Mouse (Mus musculus): ENCODE measurements around the gene Cdk14. TPM values are rescaled to one million over a fixed set of nuclear protein-coding genes. Genes with fewer than 3 reads are reported as not detected.

Cdk14 gene
- total RNA-seq, 2 experiments from 2014 or later, result 0.11 to 0.23 TPM

GRCm38 (mm10) chr5:5134143-5134904 is 285.8 kb downstream of the Cdk14 start:
- no peak for ATAC-seq (replicated peaks; ENCODE audit: low FRiP score, low TSS enrichment, poor library complexity, severe bottlenecking)

- no peak for ATAC-seq (replicated peaks; ENCODE audit: low FRiP score, low TSS enrichment, poor library complexity, severe bottlenecking)
Observed at GRCm38 (mm10) chr5:5128852-5129251, 291.3 kb downstream of the Cdk14 start.

DNA sequence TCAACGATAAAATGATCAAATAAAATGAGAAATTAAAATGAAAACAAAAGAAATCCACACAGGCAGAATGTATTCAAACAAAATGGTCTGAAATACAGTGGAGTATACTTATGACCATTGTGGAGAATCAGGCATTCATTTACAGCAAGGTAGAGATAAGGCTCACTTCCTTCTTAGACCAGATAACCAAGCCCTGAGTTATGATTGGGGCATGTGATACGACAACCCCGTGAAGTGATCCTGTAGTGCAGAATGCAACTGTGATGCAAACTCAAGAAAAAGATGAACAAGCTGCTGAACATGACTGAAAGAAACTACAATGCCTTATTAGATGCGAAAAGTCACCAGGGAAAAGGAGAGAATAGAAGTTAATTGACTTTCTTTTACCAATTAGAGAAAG is 295.5 kb downstream of the Cdk14 start:
- ATAC-seq (replicated peaks; ENCODE audit: low FRiP score, low TSS enrichment, poor library complexity, severe bottlenecking), result no peak

GRCm38 (mm10) chr5:5116775-5117522 is 303.2 kb downstream of the Cdk14 start:
- no peak for ATAC-seq (replicated peaks; ENCODE audit: low FRiP score, low TSS enrichment, poor library complexity, severe bottlenecking)

GRCm38 (mm10) chr5:5115546-5115945 is 304.6 kb downstream of the Cdk14 start:
- no peak for ATAC-seq (replicated peaks; ENCODE audit: low FRiP score, low TSS enrichment, poor library complexity, severe bottlenecking)

- no peak for ATAC-seq (replicated peaks; ENCODE audit: low FRiP score, low TSS enrichment, poor library complexity, severe bottlenecking)
Observed at GRCm38 (mm10) chr5:5109621-5110020, 310.5 kb downstream of the Cdk14 start.

DNA sequence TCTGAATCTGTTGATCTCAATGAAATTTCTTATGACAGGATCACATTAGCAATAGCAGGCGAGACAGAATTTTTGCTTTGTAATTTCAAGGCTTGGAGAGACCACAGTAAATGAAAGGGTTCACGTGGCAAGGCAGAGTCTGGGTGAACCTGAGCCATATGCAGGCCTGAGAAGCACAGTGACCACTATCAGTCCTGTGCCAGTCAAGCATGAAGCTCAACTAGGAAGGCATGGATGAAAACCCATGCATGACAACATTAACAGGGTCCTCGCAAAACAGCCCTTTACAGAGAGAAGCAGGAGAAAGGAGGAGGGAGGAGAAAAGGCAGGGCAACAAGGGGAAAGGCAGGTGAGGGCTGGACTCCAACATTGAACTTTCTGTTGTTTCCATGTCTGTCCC is 311.1 kb downstream of the Cdk14 start:
- no peak for ATAC-seq (replicated peaks; ENCODE audit: low FRiP score, low TSS enrichment, poor library complexity, severe bottlenecking)

- no peak for ATAC-seq (replicated peaks; ENCODE audit: low FRiP score, low TSS enrichment, poor library complexity, severe bottlenecking)
Observed at GRCm38 (mm10) chr5:5096248-5096915, 323.7 kb downstream of the Cdk14 start.

DNA sequence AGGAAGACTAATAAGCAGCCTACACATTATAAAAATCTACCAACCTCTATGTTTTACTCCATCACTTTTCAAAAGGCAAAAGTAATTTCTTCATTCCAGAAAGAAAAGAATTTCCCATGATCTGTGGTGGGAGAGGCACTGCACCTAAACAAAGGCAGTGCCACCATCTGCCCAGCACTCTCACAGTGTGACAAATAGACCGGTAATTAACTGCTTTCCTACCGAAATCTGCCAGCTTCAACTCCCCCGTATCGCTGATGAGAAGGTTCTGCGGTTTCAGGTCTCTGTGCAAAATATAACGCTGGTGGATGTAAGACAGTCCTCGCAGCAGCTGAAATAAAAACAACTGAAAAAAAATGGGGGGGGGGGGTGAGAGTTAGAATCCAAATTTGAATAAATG is 327.4 kb downstream of the Cdk14 start:
- ATAC-seq (replicated peaks; ENCODE audit: low FRiP score, low TSS enrichment, poor library complexity, severe bottlenecking), result no peak

DNA sequence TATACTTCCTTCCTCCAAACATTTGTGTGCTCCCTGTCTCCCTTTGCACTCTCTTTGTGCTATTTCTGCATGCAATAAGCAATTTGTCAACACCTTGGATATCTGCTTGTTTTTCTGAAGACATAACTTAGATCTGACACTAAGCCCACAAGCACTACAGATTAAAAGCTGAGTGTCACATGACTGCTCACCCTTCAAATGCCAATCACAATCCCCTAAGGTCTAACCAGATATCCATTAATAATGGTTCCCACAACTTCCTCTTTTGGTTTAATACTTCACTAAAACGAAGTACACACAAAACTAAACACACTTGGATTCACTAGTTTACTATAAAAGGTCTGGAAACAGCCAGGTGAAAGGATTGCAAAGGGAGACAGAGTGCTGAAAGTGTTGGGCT is 348.6 kb downstream of the Cdk14 start:
- ATAC-seq (replicated peaks; ENCODE audit: low FRiP score, low TSS enrichment, poor library complexity, severe bottlenecking), result no peak

GRCm38 (mm10) chr5:5064686-5065085 is 355.4 kb downstream of the Cdk14 start:
- ATAC-seq (replicated peaks; ENCODE audit: low FRiP score, low TSS enrichment, poor library complexity, severe bottlenecking), result no peak

DNA sequence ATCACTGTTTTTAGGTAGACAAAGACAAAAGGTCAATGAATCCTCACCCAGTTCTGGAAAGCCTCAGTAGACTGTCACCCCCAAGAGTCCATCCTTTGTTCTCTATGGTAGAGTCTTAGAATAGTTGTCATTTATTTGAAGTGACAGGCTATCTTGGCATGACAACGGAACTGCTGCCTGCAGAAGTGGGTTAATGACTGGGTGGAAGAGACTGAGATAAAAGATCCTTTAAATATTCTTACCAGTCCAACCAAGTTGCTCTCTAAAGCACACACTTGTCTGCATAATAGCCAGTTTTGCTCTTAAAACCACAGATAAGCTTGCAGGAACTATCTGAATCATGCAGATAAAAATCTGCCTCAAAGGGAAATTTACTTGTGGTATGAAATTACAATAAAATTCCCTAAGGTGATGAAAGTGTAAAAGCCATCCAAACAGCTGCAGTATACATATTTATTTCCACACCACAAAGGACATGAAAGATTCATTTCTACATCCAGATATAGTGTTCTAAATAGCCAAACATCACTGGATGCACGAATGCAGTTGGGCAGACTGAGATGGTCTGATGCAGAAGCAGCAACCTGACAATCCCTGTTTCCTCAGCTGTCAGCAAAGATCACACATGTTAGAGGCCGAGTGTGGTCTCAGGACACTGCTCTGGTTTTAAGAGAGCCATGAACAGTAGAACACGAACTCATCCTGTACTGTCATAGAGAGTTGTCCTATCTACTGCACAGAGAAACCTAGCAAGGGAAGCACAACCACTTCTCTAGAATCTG is 363.8 kb downstream of the Cdk14 start:
- 0 out of 2 replicates have a peak, but pooled peaks have one; percentile 14 for ATAC-seq (replicated peaks; ENCODE audit: low FRiP score, low TSS enrichment, poor library complexity, severe bottlenecking)

DNA sequence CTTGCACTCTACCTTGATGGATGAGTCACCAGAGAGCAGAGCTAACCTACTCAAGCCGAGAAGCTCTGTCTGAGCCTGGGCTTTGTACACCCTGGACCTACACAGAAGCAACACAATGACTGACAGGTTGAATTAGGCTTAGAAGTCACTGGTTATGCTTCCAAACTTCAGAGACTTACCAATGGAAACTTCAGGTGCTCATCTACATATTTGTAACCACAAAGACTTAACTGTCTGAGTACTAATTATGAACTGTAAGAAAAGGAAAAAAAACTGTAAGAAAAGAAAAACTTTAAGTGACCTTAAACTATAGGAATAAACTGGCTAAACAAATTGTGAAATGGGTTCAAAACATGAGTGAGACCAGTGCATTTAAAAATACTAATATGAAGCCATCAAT is 364.6 kb downstream of the Cdk14 start:
- no peak for ATAC-seq (replicated peaks; ENCODE audit: low FRiP score, low TSS enrichment, poor library complexity, severe bottlenecking)

GRCm38 (mm10) chr5:5054270-5054669 is 365.8 kb downstream of the Cdk14 start:
- no peak for ATAC-seq (replicated peaks; ENCODE audit: low FRiP score, low TSS enrichment, poor library complexity, severe bottlenecking)

DNA sequence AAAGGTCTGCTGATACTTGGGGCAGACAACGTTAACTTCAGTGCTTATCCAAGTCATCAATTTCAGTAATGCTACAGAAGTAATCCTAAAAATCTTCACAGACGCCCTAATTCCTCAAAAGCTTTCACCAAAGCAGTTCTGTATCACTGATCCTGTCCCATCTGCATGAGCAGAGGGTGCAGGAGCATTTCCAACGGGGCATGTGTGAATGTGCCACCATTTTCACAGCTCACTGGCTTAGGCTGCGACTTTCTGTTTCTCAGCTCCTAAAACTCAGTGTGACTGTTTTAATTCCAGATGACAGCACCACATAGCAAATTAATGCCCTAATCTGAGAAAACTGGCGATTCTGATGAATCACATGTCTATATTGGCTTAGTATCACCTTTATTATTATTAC is 375.8 kb downstream of the Cdk14 start:
- ATAC-seq (replicated peaks; ENCODE audit: low FRiP score, low TSS enrichment, poor library complexity, severe bottlenecking), result no peak

DNA sequence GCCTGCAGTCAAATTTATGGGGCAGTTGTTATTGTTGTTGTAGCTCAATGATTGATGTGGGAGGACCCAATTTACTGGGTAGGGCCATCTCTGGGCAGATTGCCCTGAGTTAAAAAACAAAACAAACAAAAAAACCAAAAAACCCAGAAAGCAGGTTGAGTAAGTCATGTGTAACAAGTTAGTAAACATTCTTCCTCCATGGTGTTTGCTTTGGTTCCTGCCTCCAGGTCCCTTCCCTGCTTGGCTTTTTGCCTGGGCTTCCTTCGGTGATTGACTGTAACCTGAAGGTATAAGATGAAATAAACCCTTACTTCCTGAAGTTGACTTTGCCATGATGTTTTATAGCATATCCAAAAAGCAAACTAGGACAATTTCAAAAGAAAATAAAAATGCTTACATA is 377.4 kb downstream of the Cdk14 start:
- ATAC-seq (replicated peaks; ENCODE audit: low FRiP score, low TSS enrichment, poor library complexity, severe bottlenecking), result no peak

GRCm38 (mm10) chr5:5041480-5041879 is 378.6 kb downstream of the Cdk14 start:
- no peak for ATAC-seq (replicated peaks; ENCODE audit: low FRiP score, low TSS enrichment, poor library complexity, severe bottlenecking)

DNA sequence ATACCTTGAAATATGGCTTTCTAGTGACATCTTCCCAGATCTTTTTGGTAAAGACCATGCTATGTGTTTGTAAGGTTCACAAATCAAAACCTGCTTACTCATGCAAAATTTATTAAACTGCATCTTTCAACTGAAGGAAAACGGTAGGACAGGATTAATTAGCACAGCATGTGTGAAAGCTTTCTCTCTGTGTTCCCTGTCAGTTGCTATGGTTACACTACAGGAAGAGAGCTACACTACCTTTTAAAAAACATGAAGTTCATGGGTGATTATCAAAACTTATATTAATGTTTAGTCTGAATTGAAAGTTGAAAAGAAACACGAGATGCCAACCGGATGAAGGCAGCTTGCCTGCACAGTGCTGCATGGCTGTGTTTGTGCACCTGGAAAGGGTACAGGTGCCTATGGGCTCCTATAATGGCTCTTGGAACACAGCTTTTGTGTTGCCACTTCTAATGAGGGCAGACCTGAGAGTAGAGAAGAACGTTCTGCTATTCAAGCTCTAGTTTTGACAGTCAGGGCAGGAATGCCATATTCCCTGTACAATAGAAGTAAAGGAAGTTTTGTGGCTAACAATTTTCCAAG is 380.3 kb downstream of the Cdk14 start:
- ATAC-seq (replicated peaks; ENCODE audit: low FRiP score, low TSS enrichment, poor library complexity, severe bottlenecking), result no peak

- no peak for ATAC-seq (replicated peaks; ENCODE audit: low FRiP score, low TSS enrichment, poor library complexity, severe bottlenecking)
Observed at GRCm38 (mm10) chr5:5033445-5033844, 386.7 kb downstream of the Cdk14 start.

All from megakaryocyte-erythroid progenitor cell, adult 5-6 weeks (primary cell).